Mouse (Mus musculus) heart, adult 2 months (tissue): Measurements from ENCODE around the gene Smok2a.
"Not testable (repeated sequence)": the region's sequence is repeated elsewhere in the genome, so short reads cannot be mapped to it uniquely, and the experiment has no call there.

Experiments used
- CTCF ChIP-seq: fragments of 200-600 bp; IDR thresholded peaks from 2 replicates; pipeline ENCODE4 v1.8.1; 2022; ENCODE audit warnings: antibody characterized with exemption, mild to moderate bottlenecking, moderate library complexity
- EP300 ChIP-seq: fragments of 200-500 bp; IDR thresholded peaks from 2 replicates; pipeline ENCODE4 v1.6.1; 2011; ENCODE audit warnings: low read depth, low read length, control low read depth; ENCODE audit not compliant: insufficient read depth
- POLR2A ChIP-seq: fragments of 200-500 bp; IDR thresholded peaks from 2 replicates; pipeline ENCODE4 v1.6.1; 2011; ENCODE audit warnings: mild to moderate bottlenecking, low read depth, low read length, control low read depth; ENCODE audit not compliant: insufficient read depth

- not testable (repeated sequence) for TF ChIP-seq CTCF, EP300, POLR2A
Observed at GRCm38 (mm10) chr17:13179021-13179420, 42.0 kb upstream of the Smok2a start.
